Mouse (Mus musculus) kidney, embryonic 15.5 days (tissue): ENCODE results near the gene Ttll8. TPM values are rescaled to one million over a fixed set of nuclear protein-coding genes. Genes with fewer than 3 reads are reported as not detected.

ENCODE experiments used
- ATAC-seq: fragments of 200-750 bp; cut with Nextera tagmentation; replicated peaks from 2 replicates; pipeline ENCODE4 v1.8.0; 2017; ENCODE audit warnings: moderate TSS enrichment; ENCODE audit not compliant: low FRiP score
- H3K27ac ChIP-seq: fragments of 300-500 bp; sonication (generic); 2 replicates; pipeline ENCODE4 v1.5.1; 2015; ENCODE audit warnings: mild to moderate bottlenecking, inconsistent platforms
- H3K27me3 ChIP-seq: fragments of 300-500 bp; sonication (generic); 2 replicates; pipeline ENCODE4 v1.6.1; 2015; ENCODE audit warnings: inconsistent platforms
- H3K36me3 ChIP-seq: fragments of 300-500 bp; sonication (generic); 2 replicates; pipeline ENCODE4 v1.6.1; 2015; ENCODE audit warnings: inconsistent platforms
- H3K4me1 ChIP-seq: fragments of 300-500 bp; sonication (generic); 2 replicates; pipeline ENCODE4 v1.6.1; 2015; ENCODE audit warnings: inconsistent platforms
- H3K4me2 ChIP-seq: fragments of 300-500 bp; sonication (generic); 2 replicates; pipeline ENCODE4 v1.6.1; 2015; ENCODE audit warnings: moderate library complexity, mild to moderate bottlenecking, inconsistent platforms
- H3K4me3 ChIP-seq: fragments of 300-500 bp; sonication (generic); replicated peaks from 2 replicates; pipeline ENCODE4 v1.5.1; 2015; ENCODE audit warnings: mild to moderate bottlenecking, inconsistent platforms
- H3K9ac ChIP-seq: fragments of 300-500 bp; sonication (generic); 2 replicates; pipeline ENCODE4 v1.6.1; 2015; ENCODE audit warnings: mild to moderate bottlenecking, inconsistent platforms
- H3K9me3 ChIP-seq: fragments of 300-500 bp; sonication (generic); replicated peaks from 2 replicates; pipeline ENCODE4 v1.6.1; 2016; ENCODE audit warnings: inconsistent platforms
- WGBS: fragments of 180-500 bp; shearing (Covaris S2); methylation state at CpG from one replicate; pipeline ENCODE4 v1.1.7; 2015; ENCODE audit warnings: mixed read lengths; 5-methylcytosine and 5-hydroxymethylcytosine counted together
- polyA plus RNA-seq: library from polyadenylated mRNA; unstranded; fragments of >200 nt; fragmentation: Nextera tagmentation; extraction: Ambion mirVana; gene quantifications from 2 replicates; pipeline ENCODE4 v1.2.1, GENCODE M21; 2015

Gene Ttll8
- polyA plus RNA-seq, 1 experiment from 2014 or later = not detected

- peak overlapping the region; percentile 86 for H3K4me3 ChIP-seq
- no peaks in the 10 kb centered on the region for H3K9me3 ChIP-seq
- ATAC-seq = peak; percentile 86
- H3K36me3 ChIP-seq = peaks cover 28% of the 10 kb centered on the region
- peaks cover 53% of the 10 kb centered on the region for H3K4me1 ChIP-seq
- peak overlapping the region; percentile 86 for H3K4me2 ChIP-seq
- WGBS = 0% methylated on average over 36 of the region's 39 CpGs
- peak overlapping the region; percentile 84 for H3K9ac ChIP-seq
- peak overlapping the region; percentile 93 for H3K27ac ChIP-seq
- no peaks in the 10 kb centered on the region for H3K27me3 ChIP-seq
Observed at GRCm38 (mm10) chr15:88863695-88864231, 90.5 kb downstream of the Ttll8 start.

GRCm38 (mm10) chr15:88862881-88863694 lies 91.1 kb downstream of the Ttll8 start:
- no peaks in the 10 kb centered on the region for H3K27me3 ChIP-seq
- H3K4me3 ChIP-seq = peak overlapping the region; percentile 86
- under 1% methylated on average over 95 of the region's 98 CpGs for WGBS
- peaks cover 28% of the 10 kb centered on the region for H3K36me3 ChIP-seq
- H3K4me2 ChIP-seq = peak overlapping the region; percentile 86
- H3K9ac ChIP-seq = peak overlapping the region; percentile 84
- peak; percentile 5 for ATAC-seq
- H3K9me3 ChIP-seq = no peaks in the 10 kb centered on the region
- H3K27ac ChIP-seq = peak overlapping the region; percentile 93
- H3K4me1 ChIP-seq = peaks cover 48% of the 10 kb centered on the region

DNA sequence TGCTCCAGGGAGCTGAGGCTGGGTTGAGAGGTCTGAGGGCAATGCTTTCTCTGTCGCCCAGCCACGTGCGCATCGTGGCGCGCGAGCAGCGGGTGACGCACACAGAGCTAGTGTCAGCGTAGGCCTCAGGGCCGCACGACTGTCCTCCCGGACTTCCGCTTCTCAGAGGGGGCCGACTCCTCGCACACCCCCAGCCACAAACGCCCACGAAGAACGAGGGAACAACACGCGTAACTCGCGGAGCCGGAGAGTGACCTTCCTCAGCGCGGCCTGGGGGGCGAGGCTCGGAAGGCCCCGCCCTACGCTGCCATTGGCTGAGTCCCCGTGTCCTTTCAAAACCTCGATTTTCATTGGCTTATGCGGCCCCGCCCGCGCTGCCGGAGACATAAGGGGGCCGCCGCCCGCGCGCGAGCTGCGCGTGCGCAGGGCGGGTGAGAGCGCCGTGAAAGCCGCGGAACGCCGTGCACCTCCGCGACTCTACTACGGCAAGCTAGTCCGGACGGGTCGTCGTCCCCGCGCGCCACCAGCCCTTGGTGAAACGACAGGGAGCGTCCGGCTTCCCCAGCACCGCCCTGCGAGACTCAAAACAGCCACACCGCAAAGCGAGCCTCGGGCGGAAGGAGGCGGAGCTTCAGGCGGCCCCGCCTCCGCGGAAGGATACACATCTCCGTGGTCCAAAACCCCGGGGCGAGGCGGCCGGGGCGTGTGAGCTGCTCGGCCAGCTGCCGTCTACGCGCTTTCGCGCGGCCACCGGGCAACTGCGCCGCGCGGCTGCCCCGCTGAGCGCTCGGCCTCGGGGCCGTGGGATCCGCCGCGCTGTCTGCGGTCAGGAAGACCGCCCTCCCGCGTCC lies 92.2 kb downstream of the Ttll8 start, which contains the start of gene Pim3:
Gene Pim3 (plus strand): TSS at position 415 of the 851 bp plus-strand sequence.
- no peaks in the 10 kb centered on the region for H3K27me3 ChIP-seq
- H3K4me1 ChIP-seq = peaks cover 37% of the 10 kb centered on the region
- H3K4me3 ChIP-seq = peak within 1 kb of the TSS; percentile 86
- peak within 1 kb of the TSS; percentile 84 for H3K9ac ChIP-seq
- peak; percentile 87 for ATAC-seq
- H3K9me3 ChIP-seq = no peaks in the 10 kb centered on the region
- H3K27ac ChIP-seq = peak within 1 kb of the TSS; percentile 93
- H3K36me3 ChIP-seq = peaks cover 28% of the 10 kb centered on the region
- WGBS = under 1% methylated on average over 107 of the region's 107 CpGs
- peak within 1 kb of the TSS; percentile 86 for H3K4me2 ChIP-seq

DNA sequence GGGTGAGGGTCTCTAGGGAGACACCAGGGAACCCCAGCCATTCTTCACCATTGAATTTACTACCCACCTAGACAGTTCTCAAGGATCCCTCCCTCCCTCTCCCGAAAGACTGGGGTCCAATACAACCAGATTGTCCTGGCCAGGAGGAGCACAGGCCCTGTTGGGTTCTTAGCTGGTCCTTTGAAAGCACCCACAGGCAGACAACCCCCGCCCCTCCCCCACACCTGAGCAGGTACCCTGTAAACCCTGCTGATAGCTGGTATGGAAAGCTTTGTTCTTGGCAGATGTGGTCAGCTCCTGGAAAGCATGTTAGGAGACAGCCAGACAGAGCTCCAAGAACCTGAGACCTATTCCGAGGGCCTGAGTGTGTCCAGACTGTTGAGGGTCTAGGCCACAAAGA lies 93.4 kb downstream of the Ttll8 start:
- no peak overlapping the region for H3K9ac ChIP-seq
- H3K4me3 ChIP-seq = no peak overlapping the region
- no peak for ATAC-seq
- no peak overlapping the region for H3K27ac ChIP-seq
- H3K36me3 ChIP-seq = peaks cover 16% of the 10 kb centered on the region
- H3K4me1 ChIP-seq = peaks cover 28% of the 10 kb centered on the region
- H3K4me2 ChIP-seq = no peak overlapping the region
- WGBS = 88% methylated on average over 3 of the region's 3 CpGs
- no peaks in the 10 kb centered on the region for H3K27me3 ChIP-seq
- H3K9me3 ChIP-seq = no peaks in the 10 kb centered on the region

- no peaks in the 10 kb centered on the region for H3K27me3 ChIP-seq
- H3K9me3 ChIP-seq = no peaks in the 10 kb centered on the region
- no peak for ATAC-seq
- H3K9ac ChIP-seq = no peak overlapping the region
- H3K27ac ChIP-seq = no peak overlapping the region
- 72% methylated on average over 8 of the region's 8 CpGs for WGBS
- H3K36me3 ChIP-seq = peaks cover 2% of the 10 kb centered on the region; the same call in 1 of the 2 replicates
- H3K4me1 ChIP-seq = peaks cover 28% of the 10 kb centered on the region
- no peak overlapping the region for H3K4me2 ChIP-seq
- no peak overlapping the region for H3K4me3 ChIP-seq
Observed at GRCm38 (mm10) chr15:88859206-88859970, 94.8 kb downstream of the Ttll8 start.

DNA sequence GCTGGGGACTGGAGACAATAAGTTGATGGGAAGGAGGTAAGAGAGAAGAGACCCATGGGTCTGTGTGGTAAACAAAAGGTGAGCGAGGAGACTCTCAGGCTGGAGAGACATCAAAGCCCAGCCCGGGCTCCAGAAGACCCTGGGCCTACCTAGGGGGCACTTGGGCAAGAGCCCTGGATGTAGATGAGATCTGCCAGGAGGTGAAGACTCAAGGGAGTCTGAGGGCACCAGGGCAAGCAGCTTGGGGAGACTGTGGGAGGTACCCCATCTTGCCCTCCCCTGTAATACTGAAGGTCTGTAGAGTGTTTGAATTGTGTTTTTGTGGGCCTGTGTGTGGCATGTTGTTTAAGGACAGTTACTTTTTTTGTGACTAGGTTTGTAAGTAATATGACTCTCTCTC lies 95.5 kb downstream of the Ttll8 start:
- no peaks in the 10 kb centered on the region for H3K36me3 ChIP-seq
- H3K9me3 ChIP-seq = no peaks in the 10 kb centered on the region
- H3K4me3 ChIP-seq = no peak overlapping the region
- H3K27ac ChIP-seq = no peak overlapping the region
- WGBS = 71% methylated on average over 2 of the region's 2 CpGs
- H3K9ac ChIP-seq = no peak overlapping the region
- H3K4me1 ChIP-seq = peaks cover 29% of the 10 kb centered on the region
- ATAC-seq = no peak
- no peak overlapping the region for H3K4me2 ChIP-seq
- no peaks in the 10 kb centered on the region for H3K27me3 ChIP-seq

DNA sequence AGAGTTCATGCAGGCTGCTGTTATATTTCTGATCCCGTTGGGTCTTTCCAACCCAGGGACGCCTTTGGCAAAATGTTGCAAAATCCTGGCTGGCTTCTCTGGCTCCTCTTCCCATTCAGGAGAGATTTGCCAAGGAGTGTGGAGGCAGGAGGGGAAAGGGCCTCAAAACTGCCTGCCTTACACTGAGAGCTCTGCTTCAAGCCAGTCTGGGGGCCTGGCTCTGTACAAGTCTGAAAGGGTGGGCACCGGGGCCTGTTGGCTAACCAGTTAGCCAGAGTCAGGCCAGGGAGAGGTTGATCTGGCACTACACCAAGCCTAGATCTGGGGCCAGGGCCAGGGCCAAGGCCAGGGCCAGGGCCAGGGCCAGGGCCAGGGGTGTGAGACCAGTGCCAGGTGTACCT lies 96.1 kb downstream of the Ttll8 start:
- Histone ChIP-seq H3K4me3 (no peak overlapping the region), H3K27ac (no peak overlapping the region), H3K4me1 (peaks cover 31% of the 10 kb centered on the region), H3K4me2 (no peak overlapping the region), H3K9me3 (no peaks in the 10 kb centered on the region), H3K9ac (no peak overlapping the region), H3K36me3 (no peaks in the 10 kb centered on the region), H3K27me3 (no peaks in the 10 kb centered on the region)
- ATAC-seq = no peak
- 91% methylated on average over 3 of the region's 3 CpGs for WGBS

DNA sequence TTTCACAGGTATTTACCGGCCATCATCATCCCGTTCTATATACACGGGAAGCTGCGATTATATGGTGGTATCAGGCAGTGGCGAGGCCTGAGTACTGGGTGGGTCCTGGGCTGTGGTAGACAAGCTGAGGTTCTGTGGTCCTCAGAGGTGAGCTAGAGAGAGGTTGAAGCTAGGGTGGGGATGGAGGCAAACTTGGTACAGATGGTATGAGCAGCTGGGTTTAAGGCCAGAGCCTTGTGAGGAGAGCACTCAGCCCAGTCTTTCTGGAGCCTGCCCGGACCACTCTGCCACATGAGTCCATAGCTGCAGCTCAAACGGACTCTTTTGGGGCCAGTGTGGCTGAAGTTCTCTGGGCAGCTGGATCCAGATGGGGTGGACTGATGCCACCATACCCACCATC lies 96.9 kb downstream of the Ttll8 start:
- ATAC-seq = no peak
- no peaks in the 10 kb centered on the region for H3K9me3 ChIP-seq
- H3K36me3 ChIP-seq = no peaks in the 10 kb centered on the region
- H3K4me3 ChIP-seq = no peak overlapping the region
- no peak overlapping the region for H3K4me2 ChIP-seq
- 92% methylated on average over 7 of the region's 7 CpGs for WGBS
- no peaks in the 10 kb centered on the region for H3K27me3 ChIP-seq
- H3K9ac ChIP-seq = no peak overlapping the region
- H3K27ac ChIP-seq = no peak overlapping the region
- peaks cover 31% of the 10 kb centered on the region for H3K4me1 ChIP-seq

DNA sequence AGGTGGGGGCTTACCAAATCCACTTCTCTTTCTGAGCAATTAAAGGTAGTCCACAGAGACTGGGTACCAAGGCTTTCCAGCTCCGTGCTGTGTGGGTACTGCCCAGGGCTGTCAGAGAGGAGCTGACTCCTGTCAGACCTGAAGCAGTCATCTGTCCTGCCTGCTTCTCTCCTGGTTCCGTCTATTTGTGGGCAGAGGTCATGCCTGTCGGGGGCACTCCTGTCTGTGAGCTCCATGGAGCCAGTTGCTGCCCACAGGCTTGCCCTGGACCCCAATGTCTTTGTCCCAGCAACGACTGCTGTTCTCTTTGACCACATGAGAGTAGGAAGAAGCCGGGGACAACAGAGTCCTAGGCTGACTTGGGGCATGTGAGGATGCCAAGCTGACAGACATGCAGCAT lies 97.6 kb downstream of the Ttll8 start:
- Histone ChIP-seq H3K9ac (no peak overlapping the region), H3K36me3 (no peaks in the 10 kb centered on the region), H3K27me3 (no peaks in the 10 kb centered on the region), H3K4me3 (no peak overlapping the region), H3K4me1 (peaks cover 36% of the 10 kb centered on the region), H3K4me2 (no peak overlapping the region), H3K27ac (no peak overlapping the region), H3K9me3 (no peaks in the 10 kb centered on the region)
- no peak for ATAC-seq
- WGBS = 80% methylated on average over 5 of the region's 5 CpGs

DNA sequence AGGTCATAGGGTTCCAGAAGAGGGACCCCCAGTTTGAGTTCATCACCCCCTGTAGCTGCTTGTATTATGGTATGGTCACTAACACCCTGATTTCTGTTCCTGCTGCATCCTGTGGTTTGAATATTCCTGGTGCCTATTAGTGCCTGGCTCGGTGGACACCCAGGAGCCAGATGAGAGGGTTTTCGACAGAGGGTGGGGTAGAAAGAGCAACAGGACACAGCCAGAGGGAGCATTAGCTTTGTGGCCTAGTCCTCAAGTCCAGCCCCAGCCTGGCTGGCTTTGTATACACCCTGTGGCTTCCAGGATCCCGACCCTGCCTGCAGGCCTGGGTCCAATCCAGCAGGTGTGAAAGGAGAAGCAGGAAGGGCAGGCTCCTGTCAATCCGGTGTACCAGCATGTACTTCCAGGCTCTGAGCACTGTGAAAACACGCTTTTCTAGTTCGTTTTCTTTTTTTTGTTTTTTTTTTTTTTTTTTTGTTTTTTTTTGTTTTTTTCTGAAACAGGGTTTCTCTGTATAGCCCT lies 98.3 kb downstream of the Ttll8 start:
- no peak overlapping the region for H3K27ac ChIP-seq
- H3K4me3 ChIP-seq = no peak overlapping the region
- 75% methylated on average over 6 of the region's 6 CpGs for WGBS
- H3K4me1 ChIP-seq = peaks cover 38% of the 10 kb centered on the region
- no peaks in the 10 kb centered on the region for H3K27me3 ChIP-seq
- H3K4me2 ChIP-seq = no peak overlapping the region
- no peak overlapping the region for H3K9ac ChIP-seq
- no peaks in the 10 kb centered on the region for H3K9me3 ChIP-seq
- H3K36me3 ChIP-seq = no peaks in the 10 kb centered on the region
- no peak for ATAC-seq
